Comparison of ENCODE assay signal across 20 mouse cellular contexts in genomic region chr16:56483466-56483865, GRCm38 (mm10). TPM values are rescaled to one million over a fixed set of nuclear protein-coding genes. Genes with fewer than 3 reads are reported as not detected.
A peak's percentile ranks its signal among the peaks of the same experiment; 100 is the strongest.
DNase-seq lines count a peak whose midpoint lies in the region; ATAC-seq lines count a peak whose summit lies in the region.
"Had no signal": no experiment of that assay in that cellular context is flagged by ENCODE, and none has a peak within 500 bp of the region (broad histone marks: within the 10 kb centered on the region; RNA-seq: fewer than 3 reads in every experiment).

No protein-coding gene starts in this region.

- peak; percentile 13 to 30 for DNase-seq in cerebellum, postnatal 10 days
- no peak for DNase-seq in cerebellum, adult 18-20 months
- DNase-seq in skeletal muscle tissue, adult 2 months (ENCODE audit: low read depth, low spot score), result peak; percentile 25
- DNase-seq in thymus, adult 18-20 months, result no peak
- DNase-seq: adrenal gland, adult 8-10 months; adrenal gland, postnatal 14 days; adrenal gland, postnatal 36 days; B cell, adult 2 months; cerebellum, adult 11-12 months; cerebellum, adult 8-10 months; cerebellum, adult 9-11 months; cerebellum, postnatal 25 days; embryo, embryonic 11 days had no signal

- peak; percentile 50; the same call in 1 of the 2 replicates for ATAC-seq in common myeloid progenitor, adult 5-6 weeks (replicated peaks; ENCODE audit: low read depth, poor library complexity, severe bottlenecking)
- ATAC-seq: activated CD4-positive, CD25-positive, alpha-beta regulatory T cell, adult 4 months; CD4-positive, CD25-positive, alpha-beta regulatory T cell, adult 4 months; forebrain, embryonic 14.5 days; forebrain, embryonic 16.5 days; Patski had no signal

RNA-seq across cellular contexts. Expression of gene Abi3bp, which starts 5.8 kb away (rescaled TPM):
- total RNA-seq in common myeloid progenitor, adult 5-6 weeks (2017), result not detected in 2 replicates
- total RNA-seq: CH12.LX had no signal

Comparison
In these comparisons a context has a peak if more than half of its experiments do, and no peak if none do; other contexts are left out.
1. DNase-seq: peak in cerebellum, postnatal 10 days (2 of 2) and skeletal muscle tissue, adult 2 months (single experiment); none in cerebellum, adult 18-20 months (0 of 2) and thymus, adult 18-20 months (0 of 2).